Mouse (Mus musculus): ENCODE measurements around the gene Wdr46.

The Wdr46 gene

GRCm38 (mm10) chr17:33928251-33928947, 12.1 kb upstream of the Wdr46 start:
- DNase-seq (ENCODE audit: low spot score): no peak

- peak; percentile 93 for DNase-seq (ENCODE audit: low spot score)
These were observed 10.8 kb upstream of the Wdr46 start, which contains the start of gene Rgl2 for GRCm38 (mm10) chr17:33929371-33930279. TSS of gene Rgl2 (plus strand) at chr17:33929543.

- peak; percentile 69 for DNase-seq (ENCODE audit: low spot score)
These were observed 9.9 kb upstream of the Wdr46 start for GRCm38 (mm10) chr17:33930280-33931158.

GRCm38 (mm10) chr17:33931159-33931866, 9.1 kb upstream of the Wdr46 start:
- no peak for DNase-seq (ENCODE audit: low spot score)

GRCm38 (mm10) chr17:33931947-33932346, 8.5 kb upstream of the Wdr46 start:
- DNase-seq (ENCODE audit: low spot score): no peak

- no peak for DNase-seq (ENCODE audit: low spot score)
These were observed 8.0 kb upstream of the Wdr46 start for GRCm38 (mm10) chr17:33932448-33932847.

GRCm38 (mm10) chr17:33932970-33933369, 7.5 kb upstream of the Wdr46 start:
- DNase-seq (ENCODE audit: low spot score): no peak

GRCm38 (mm10) chr17:33935422-33936055, 4.9 kb upstream of the Wdr46 start:
- DNase-seq (ENCODE audit: low spot score): peak; percentile 77

- no peak for DNase-seq (ENCODE audit: low spot score)
These were observed 3.5 kb upstream of the Wdr46 start for GRCm38 (mm10) chr17:33936993-33937392.

GRCm38 (mm10) chr17:33938783-33939182, 1.7 kb upstream of the Wdr46 start:
- DNase-seq (ENCODE audit: low spot score): no peak

GRCm38 (mm10) chr17:33940981-33941380, 521 bp downstream of the Wdr46 start:
- no peak for DNase-seq (ENCODE audit: low spot score)

- DNase-seq (ENCODE audit: low spot score): no peak
These were observed 921 bp downstream of the Wdr46 start for GRCm38 (mm10) chr17:33941381-33941780.

GRCm38 (mm10) chr17:33943454-33943853, 3.0 kb downstream of the Wdr46 start:
- DNase-seq (ENCODE audit: low spot score): no peak

GRCm38 (mm10) chr17:33947430-33948089, 7.1 kb downstream of the Wdr46 start:
- DNase-seq (ENCODE audit: low spot score): no peak

- DNase-seq (ENCODE audit: low spot score): no peak
These were observed 7.8 kb downstream of the Wdr46 start for GRCm38 (mm10) chr17:33948090-33948904.

GRCm38 (mm10) chr17:33948905-33949537, 8.6 kb downstream of the Wdr46 start:
- DNase-seq (ENCODE audit: low spot score): peak; percentile 46

GRCm38 (mm10) chr17:33950131-33950625, 9.7 kb downstream of the Wdr46 start:
- no peak for DNase-seq (ENCODE audit: low spot score)

GRCm38 (mm10) chr17:33951021-33951946, 10.8 kb downstream of the Wdr46 start, which contains the start of gene B3galt4:
TSS of gene B3galt4 (minus strand) at chr17:33951488.
- DNase-seq (ENCODE audit: low spot score): peak; percentile 90

Data from yolk sac, embryonic 10.5 days (tissue).